Mouse (Mus musculus) neural tube, embryonic 12.5 days (tissue): ENCODE measurements at regions not wholly inside any gene's neighbourhood (a gene's known extent, or its start where the extent isn't known, plus 50 kb on each side); places are given as distances from the start of the nearest gene placed in this dataset.

Source experiments
- ATAC-seq: fragments of 200-750 bp; cut with Nextera tagmentation; 2 replicates; pipeline ENCODE4 v1.8.0; 2017; ENCODE audit warnings: low read depth, mild to moderate bottlenecking, moderate TSS enrichment, moderate library complexity; ENCODE audit not compliant: low FRiP score
- H3K27ac ChIP-seq: fragments of 300-500 bp; sonication (generic); 2 replicates; pipeline ENCODE4 v1.5.1; 2016
- H3K27me3 ChIP-seq: fragments of 300-500 bp; sonication (generic); replicated peaks from 2 replicates; pipeline ENCODE4 v1.6.1; 2016; ENCODE audit warnings: mild to moderate bottlenecking
- H3K36me3 ChIP-seq: fragments of 300-500 bp; sonication (generic); 2 replicates; pipeline ENCODE4 v1.6.1; 2016; ENCODE audit warnings: mild to moderate bottlenecking
- H3K4me1 ChIP-seq: fragments of 300-500 bp; sonication (generic); 2 replicates; pipeline ENCODE4 v1.6.1; 2016
- H3K4me2 ChIP-seq: fragments of 300-500 bp; sonication (generic); replicated peaks from 2 replicates; pipeline ENCODE4 v1.6.1; 2016; ENCODE audit warnings: mild to moderate bottlenecking
- H3K4me3 ChIP-seq: fragments of 300-500 bp; sonication (generic); 2 replicates; pipeline ENCODE4 v1.5.1; 2016
- H3K9ac ChIP-seq: fragments of 300-500 bp; sonication (generic); 2 replicates; pipeline ENCODE4 v1.6.1; 2016; ENCODE audit warnings: mild to moderate bottlenecking
- H3K9me3 ChIP-seq: fragments of 300-500 bp; sonication (generic); 2 replicates; pipeline ENCODE4 v1.6.1; 2016; ENCODE audit warnings: mild to moderate bottlenecking
- WGBS: fragments of 180-500 bp; shearing (Covaris S2); methylation state at CpG from one replicate; pipeline ENCODE4 v1.1.7; 2016; 5-methylcytosine and 5-hydroxymethylcytosine counted together

DNA sequence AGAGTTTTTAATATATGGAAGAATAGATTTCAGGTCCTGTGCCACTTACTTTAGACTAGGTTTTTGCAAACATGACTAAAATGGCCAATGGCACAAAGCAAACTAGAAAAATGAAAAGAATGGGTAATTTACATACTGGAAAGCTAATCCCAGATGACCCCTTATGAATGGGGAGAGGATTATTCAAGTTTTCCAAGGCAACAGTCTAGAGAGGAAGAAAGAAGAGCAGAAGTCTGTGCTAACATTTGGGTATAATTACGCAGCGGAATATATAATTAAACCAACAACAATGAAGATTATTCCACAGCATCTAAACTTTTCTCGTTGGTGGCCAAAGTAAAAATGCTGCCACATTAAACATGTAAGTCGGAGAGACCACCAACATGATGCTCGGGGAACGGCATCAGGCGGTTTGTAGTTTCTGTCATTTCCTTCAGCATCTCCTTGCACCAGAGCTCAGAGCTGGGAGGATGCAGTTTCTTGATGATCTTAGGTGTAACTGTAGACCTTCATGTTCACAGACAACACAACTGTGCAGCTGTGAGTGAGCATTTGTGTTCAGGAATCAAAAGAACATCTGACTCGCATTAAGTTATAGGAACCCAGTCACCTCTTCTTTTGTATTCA lies 51.2 kb upstream of the Tmtc2 start:
- Histone ChIP-seq H3K4me3 (no peak overlapping the region), H3K4me2 (no peak overlapping the region), H3K36me3 (no peaks in the 10 kb centered on the region), H3K9me3 (no peaks in the 10 kb centered on the region), H3K27me3 (no peaks in the 10 kb centered on the region), H3K4me1 (no peaks in the 10 kb centered on the region), H3K9ac (no peak overlapping the region), H3K27ac (no peak overlapping the region)
- 91% methylated on average over 8 of the region's 8 CpGs for WGBS
- ATAC-seq = no peak
